Mouse (Mus musculus) heart, adult 2 months (tissue): ENCODE measurements around the gene Rwdd4a. TPM values are rescaled to one million over a fixed set of nuclear protein-coding genes. Genes with fewer than 3 reads are reported as not detected.
A peak's percentile ranks its signal among the peaks of the same experiment; 100 is the strongest.

ENCODE experiments used
- DNase-seq, 2 experiments: peaks; one replicate each; pipeline ENCODE4 v3.0.0; 2021
- H3K27ac ChIP-seq: fragments of 200-600 bp; 2 replicates; pipeline ENCODE4 v1.8.1; 2022
- H3K27me3 ChIP-seq: fragments of 200-500 bp; 2 replicates; pipeline ENCODE4 v1.6.1; 2012; ENCODE audit warnings: mild to moderate bottlenecking, low read length, inconsistent platforms, mixed read lengths; ENCODE audit not compliant: control insufficient read depth, insufficient read depth
- H3K36me3 ChIP-seq: fragments of 200-500 bp; 2 replicates; pipeline ENCODE4 v1.6.1; 2012; ENCODE audit warnings: low read length, inconsistent platforms; ENCODE audit not compliant: control insufficient read depth, insufficient read depth
- H3K4me1 ChIP-seq: fragments of 200-500 bp; 2 replicates; pipeline ENCODE4 v1.6.1; 2011; ENCODE audit warnings: low read length; ENCODE audit not compliant: control insufficient read depth, insufficient read depth
- H3K4me3 ChIP-seq: fragments of 200-600 bp; 2 replicates; pipeline ENCODE4 v1.8.1; 2022
- H3K79me2 ChIP-seq: fragments of 200-500 bp; replicated peaks from 2 replicates; pipeline ENCODE4 v1.6.1; 2012; ENCODE audit warnings: mild to moderate bottlenecking, inconsistent platforms, low read length, moderate library complexity, mixed read lengths; ENCODE audit not compliant: control insufficient read depth, insufficient read depth
- H3K9ac ChIP-seq: fragments of 200-500 bp; 2 replicates; pipeline ENCODE4 v1.6.1; 2012; ENCODE audit warnings: low read depth, mild to moderate bottlenecking, control low read depth, inconsistent platforms, low read length, mixed read lengths
- CTCF ChIP-seq: fragments of 200-600 bp; IDR thresholded peaks from 2 replicates; pipeline ENCODE4 v1.8.1; 2022; ENCODE audit warnings: antibody characterized with exemption, mild to moderate bottlenecking, moderate library complexity
- EP300 ChIP-seq: fragments of 200-500 bp; IDR thresholded peaks from 2 replicates; pipeline ENCODE4 v1.6.1; 2011; ENCODE audit warnings: low read depth, low read length, control low read depth; ENCODE audit not compliant: insufficient read depth
- POLR2A ChIP-seq: fragments of 200-500 bp; IDR thresholded peaks from 2 replicates; pipeline ENCODE4 v1.6.1; 2011; ENCODE audit warnings: mild to moderate bottlenecking, low read depth, low read length, control low read depth; ENCODE audit not compliant: insufficient read depth
- WGBS: fragments of 180-500 bp; shearing (Covaris S2); methylation state at CpG from one replicate; pipeline ENCODE4 v1.1.7; 2018; 5-methylcytosine and 5-hydroxymethylcytosine counted together
- intact Hi-C: fragments of 180-260 bp; cut with DNase I; formaldehyde crosslinking; loops from one replicate; pipeline ENCODE4 v1.15.1; 2025
- long read RNA-seq: library from polyadenylated mRNA; stranded (forward); transcript quantifications from one replicate; pipeline ENCODE4 v2.0.0, GENCODE M21; 2021
- polyA plus RNA-seq: library from polyadenylated mRNA; depleted of rRNA; stranded (reverse); fragments of >200 nt; gene quantifications from 2 replicates; pipeline ENCODE4 v1.2.3, GENCODE M21; 2012; rRNA removed
- total RNA-seq, 2 experiments: library from RNA; stranded (reverse); gene quantifications; 2 replicates each; pipeline ENCODE4 v1.2.3; 2021

Gene Rwdd4a
- total RNA-seq, result 10 to 100 TPM; 60.7 to 65.2 TPM
- polyA plus RNA-seq, result 16.2 and 27.6 TPM in 2 replicates
- long read RNA-seq, partial matches to known transcripts, result 0 of 31 reads
- long read RNA-seq, other reads (novel, unspliced or antisense), result 28 of 31 reads

- Histone ChIP-seq H3K27ac (peak within 1 kb of the TSS; percentile 92), H3K27me3 (no peaks in the 10 kb centered on the region), H3K4me3 (peak within 1 kb of the TSS; percentile 92), H3K4me1 (peaks cover 1% of the 10 kb centered on the region), H3K9ac (peak within 1 kb of the TSS; percentile 97), H3K36me3 (peaks cover 3% of the 10 kb centered on the region; the same call in 1 of the 2 replicates), H3K79me2 (0 out of 2 replicates have a peak, but pooled peaks cover 2% of the 10 kb centered on the region)
- DNase-seq, result peak; percentile 95 to 97
- no peak; the same call in 1 of the 2 replicates for TF ChIP-seq CTCF
- TF ChIP-seq POLR2A, result peak; percentile 80
- peak; percentile 84 for TF ChIP-seq EP300
- WGBS, result under 1% methylated on average over 65 of the region's 65 CpGs
- intact Hi-C loops, result loop anchor here (5.0 kb wide), 3 partner anchors 121 to 159 kb away; partner anchors contain the start of gene Ing2
Measured at GRCm38 (mm10) chr8:47533344-47534125, at the start of gene Rwdd4a, which contains the start of gene Trappc11. Gene Rwdd4a, plus strand, starts transcription at chr8:47533664. Gene Trappc11, minus strand, starts transcription at chr8:47533470.

- no peaks in the 10 kb centered on the region; the same call in 1 of the 2 replicates for H3K27me3 ChIP-seq
- no peak overlapping the region for H3K4me3 ChIP-seq
- 91% methylated on average over 3 of the region's 3 CpGs for WGBS
- intact Hi-C loops, result no loop called here
- no peaks in the 10 kb centered on the region for H3K4me1 ChIP-seq
- no peak overlapping the region for H3K9ac ChIP-seq
- TF ChIP-seq EP300, result no peak
- no peak for TF ChIP-seq POLR2A
- TF ChIP-seq CTCF, result no peak
- H3K27ac ChIP-seq, result no peak overlapping the region
- H3K79me2 ChIP-seq, result no peaks in the 10 kb centered on the region
- no peaks in the 10 kb centered on the region for H3K36me3 ChIP-seq
- no peak for DNase-seq
Measured at GRCm38 (mm10) chr8:47487231-47487630, 46.2 kb upstream of the Rwdd4a start.

- WGBS, result 74% methylated on average over 12 of the region's 12 CpGs
- Histone ChIP-seq H3K9ac (no peak overlapping the region), H3K27me3 (no peaks in the 10 kb centered on the region), H3K36me3 (no peaks in the 10 kb centered on the region; the same call in 1 of the 2 replicates), H3K4me3 (no peak overlapping the region), H3K4me1 (no peaks in the 10 kb centered on the region), H3K79me2 (no peaks in the 10 kb centered on the region), H3K27ac (no peak overlapping the region)
- intact Hi-C loops, result loop anchor here (10.0 kb wide), 1 partner anchor 78 kb away; no protein-coding TSS in a partner anchor
- TF ChIP-seq CTCF (no peak), POLR2A (no peak), EP300 (no peak)
- no peak for DNase-seq
Measured at GRCm38 (mm10) chr8:47493106-47493505, 40.4 kb upstream of the Rwdd4a start.

DNA sequence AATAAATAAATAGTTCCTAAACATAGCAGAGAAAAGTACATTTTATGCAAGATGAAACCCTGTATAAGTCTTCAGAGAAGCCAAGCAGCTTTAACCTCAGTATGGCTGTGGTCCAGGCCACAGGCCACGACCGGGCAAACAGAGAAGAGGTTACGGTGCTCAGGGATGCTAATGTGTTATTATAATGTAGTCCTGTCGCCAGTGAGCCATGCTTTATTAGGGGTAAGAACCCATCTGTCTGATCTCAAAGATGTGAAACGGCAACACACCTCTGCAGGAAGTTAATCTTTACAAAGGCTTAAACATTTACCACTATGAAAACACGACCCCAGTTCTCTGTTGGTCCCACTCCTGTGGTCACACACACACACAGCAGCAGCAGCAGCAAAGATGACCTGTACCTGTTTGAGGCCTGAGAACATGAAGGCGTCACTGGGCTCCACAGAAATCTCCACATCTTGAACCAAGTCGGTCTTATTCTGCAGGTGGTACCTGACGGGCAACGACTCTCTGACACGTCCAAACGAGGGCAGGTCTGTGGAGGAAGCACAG lies 38.8 kb upstream of the Rwdd4a start:
- TF ChIP-seq EP300 (no peak), POLR2A (no peak), CTCF (no peak)
- H3K79me2 ChIP-seq, result no peaks in the 10 kb centered on the region
- H3K4me1 ChIP-seq, result no peaks in the 10 kb centered on the region
- H3K27ac ChIP-seq, result no peak overlapping the region
- H3K36me3 ChIP-seq, result no peaks in the 10 kb centered on the region; the same call in 1 of the 2 replicates
- WGBS, result 89% methylated on average over 12 of the region's 12 CpGs
- no peak for DNase-seq
- no peak overlapping the region for H3K9ac ChIP-seq
- no peak overlapping the region for H3K4me3 ChIP-seq
- no peaks in the 10 kb centered on the region for H3K27me3 ChIP-seq
- intact Hi-C loops, result loop anchor here (10.0 kb wide), 1 partner anchor 80 kb away; no protein-coding TSS in a partner anchor

DNA sequence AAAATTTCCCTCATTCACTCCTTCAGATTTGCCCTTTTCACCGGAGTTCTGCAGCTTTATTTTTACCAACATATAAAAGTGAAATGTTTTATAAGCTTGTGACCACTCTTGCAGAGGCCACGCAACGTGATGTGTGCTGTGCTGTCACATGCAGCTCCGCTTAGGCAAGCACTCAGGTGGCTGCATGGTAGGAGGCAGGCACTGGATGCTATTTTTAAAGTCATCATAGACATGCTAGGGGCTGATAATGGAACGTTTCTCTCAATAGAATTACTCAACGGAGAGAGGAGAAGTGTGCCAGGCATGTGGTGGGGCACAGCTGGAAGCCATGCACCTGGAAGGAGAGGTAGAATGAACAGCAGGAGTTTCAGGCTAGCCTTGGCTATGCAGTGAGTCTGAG lies 38.0 kb upstream of the Rwdd4a start:
- Histone ChIP-seq H3K27me3 (no peaks in the 10 kb centered on the region), H3K79me2 (no peaks in the 10 kb centered on the region), H3K4me1 (no peaks in the 10 kb centered on the region), H3K9ac (no peak overlapping the region), H3K27ac (no peak overlapping the region), H3K4me3 (no peak overlapping the region), H3K36me3 (no peaks in the 10 kb centered on the region; the same call in 1 of the 2 replicates)
- WGBS, result 69% methylated on average over 6 of the region's 6 CpGs
- no peak for DNase-seq
- intact Hi-C loops, result loop anchor here (10.0 kb wide), 1 partner anchor 81 kb away; no protein-coding TSS in a partner anchor
- TF ChIP-seq CTCF (no peak), EP300 (peak; percentile 78)

- H3K27me3 ChIP-seq, result no peaks in the 10 kb centered on the region
- H3K79me2 ChIP-seq, result no peaks in the 10 kb centered on the region
- WGBS, result 50% methylated on average over 2 of the region's 2 CpGs
- H3K36me3 ChIP-seq, result no peaks in the 10 kb centered on the region
- H3K4me3 ChIP-seq, result no peak overlapping the region
- no peaks in the 10 kb centered on the region for H3K4me1 ChIP-seq
- intact Hi-C loops, result loop anchor here (10.0 kb wide), 1 partner anchor 487 kb away; no protein-coding TSS in a partner anchor
- no peak for DNase-seq
- H3K9ac ChIP-seq, result no peak overlapping the region
- TF ChIP-seq EP300 (no peak), POLR2A (no peak), CTCF (no peak)
- no peak overlapping the region for H3K27ac ChIP-seq
Measured at GRCm38 (mm10) chr8:47501994-47502393, 31.5 kb upstream of the Rwdd4a start.
